Mouse (Mus musculus): Measurements from ENCODE around the gene Erbin. TPM values are rescaled to one million over a fixed set of nuclear protein-coding genes. Genes with fewer than 3 reads are reported as not detected.

Gene Erbin
- polyA plus RNA-seq, 1 experiment from 2014 or later, result 7.1 TPM

GRCm38 (mm10) chr13:103847614-103848013 is 72.7 kb downstream of the Erbin start:
- Histone ChIP-seq H3K4me2 (no peak overlapping the region), H3K27ac (replicated peaks) (no peak overlapping the region), H3K4me1 (replicated peaks) (no peaks in the 10 kb centered on the region), H3K4me3 (no peak overlapping the region), H3K9ac (no peak overlapping the region), H3K9me3 (no peaks in the 10 kb centered on the region), H3K27me3 (no peaks in the 10 kb centered on the region), H3K36me3 (peaks cover 7% of the 10 kb centered on the region; the same call in 1 of the 2 replicates)
- no peak for ATAC-seq (ENCODE audit: low FRiP score, low read depth)
- 94% methylated on average over 2 of the region's 2 CpGs for WGBS

GRCm38 (mm10) chr13:103841287-103842201 is 78.8 kb downstream of the Erbin start:
- peaks cover 42% of the 10 kb centered on the region for H3K36me3 ChIP-seq

DNA sequence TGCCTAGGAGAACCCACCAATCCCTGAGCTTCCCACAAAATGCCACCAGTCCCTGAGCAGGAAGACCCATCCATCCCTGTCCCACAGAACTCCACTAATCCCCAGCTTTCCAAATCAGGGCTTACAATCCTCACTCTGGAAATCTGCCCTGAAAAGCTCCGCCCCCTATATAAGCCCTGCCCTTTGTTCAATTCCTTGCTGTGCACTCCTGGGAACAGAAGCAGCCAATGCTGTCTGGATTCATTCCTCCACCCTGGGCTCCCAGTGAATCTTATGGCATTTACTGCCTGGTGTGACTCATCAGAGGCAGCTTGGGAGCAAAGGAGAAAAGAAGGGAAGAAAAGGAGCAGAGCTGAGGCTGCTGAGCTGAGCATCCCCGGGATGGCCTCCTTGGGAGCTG is 81.7 kb downstream of the Erbin start:
- H3K4me1 ChIP-seq (replicated peaks), result no peaks in the 10 kb centered on the region
- no peak for ATAC-seq (ENCODE audit: low FRiP score, low read depth)
- H3K9me3 ChIP-seq, result no peaks in the 10 kb centered on the region
- H3K27ac ChIP-seq (replicated peaks), result no peak overlapping the region
- no peak overlapping the region for H3K9ac ChIP-seq
- no peaks in the 10 kb centered on the region for H3K27me3 ChIP-seq
- H3K36me3 ChIP-seq, result peaks cover 47% of the 10 kb centered on the region
- no peak overlapping the region for H3K4me2 ChIP-seq
- no peak overlapping the region for H3K4me3 ChIP-seq
- WGBS, result 87% methylated on average over 2 of the region's 2 CpGs

More at GRCm38 (mm10) chr13:103841287-103842201, 78.8 kb downstream of the Erbin start:
- H3K27ac ChIP-seq (replicated peaks), result no peak overlapping the region
- ATAC-seq (ENCODE audit: low FRiP score, low read depth), result no peak
- H3K27me3 ChIP-seq, result no peaks in the 10 kb centered on the region
- WGBS, result 95% methylated on average over 5 of the region's 5 CpGs
- H3K9ac ChIP-seq, result no peak overlapping the region
- H3K4me2 ChIP-seq, result no peak overlapping the region
- no peak overlapping the region for H3K4me3 ChIP-seq
- H3K4me1 ChIP-seq (replicated peaks), result no peaks in the 10 kb centered on the region
- no peaks in the 10 kb centered on the region for H3K9me3 ChIP-seq

- WGBS, result 91% methylated on average over 2 of the region's 2 CpGs
- Histone ChIP-seq H3K4me2 (no peak overlapping the region), H3K9me3 (no peaks in the 10 kb centered on the region), H3K9ac (no peak overlapping the region), H3K36me3 (peaks cover 15% of the 10 kb centered on the region), H3K27me3 (no peaks in the 10 kb centered on the region), H3K4me1 (replicated peaks) (no peaks in the 10 kb centered on the region), H3K4me3 (no peak overlapping the region), H3K27ac (replicated peaks) (no peak overlapping the region)
- ATAC-seq (ENCODE audit: low FRiP score, low read depth), result no peak
Measured at GRCm38 (mm10) chr13:103829623-103830135, 90.6 kb downstream of the Erbin start.

DNA sequence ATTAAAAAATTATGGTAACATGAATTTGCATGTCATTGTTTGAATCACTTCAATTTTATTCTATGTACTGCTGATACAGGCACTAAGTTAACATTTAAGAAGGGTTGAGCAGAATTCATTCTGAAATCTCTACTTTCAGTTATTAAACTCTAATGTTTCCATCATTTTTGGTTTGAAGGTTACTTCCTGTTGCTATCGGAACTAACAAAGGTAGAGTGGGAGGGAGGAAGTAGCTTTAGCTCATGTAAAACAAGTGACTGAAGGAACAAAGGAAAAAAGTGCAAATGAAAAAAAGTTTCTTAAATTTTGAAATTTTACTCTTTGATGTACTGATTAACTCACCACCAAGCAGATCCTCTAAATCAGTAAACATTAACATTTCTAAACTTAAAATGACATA is 98.0 kb downstream of the Erbin start:
- Histone ChIP-seq H3K27ac (replicated peaks) (no peak overlapping the region), H3K4me1 (replicated peaks) (no peaks in the 10 kb centered on the region), H3K4me3 (no peak overlapping the region), H3K9me3 (no peaks in the 10 kb centered on the region), H3K36me3 (peaks cover 15% of the 10 kb centered on the region), H3K4me2 (no peak overlapping the region), H3K27me3 (no peaks in the 10 kb centered on the region), H3K9ac (no peak overlapping the region)
- 100% methylated on average over 1 of the region's 1 CpGs for WGBS
- ATAC-seq (ENCODE audit: low FRiP score, low read depth), result no peak

DNA sequence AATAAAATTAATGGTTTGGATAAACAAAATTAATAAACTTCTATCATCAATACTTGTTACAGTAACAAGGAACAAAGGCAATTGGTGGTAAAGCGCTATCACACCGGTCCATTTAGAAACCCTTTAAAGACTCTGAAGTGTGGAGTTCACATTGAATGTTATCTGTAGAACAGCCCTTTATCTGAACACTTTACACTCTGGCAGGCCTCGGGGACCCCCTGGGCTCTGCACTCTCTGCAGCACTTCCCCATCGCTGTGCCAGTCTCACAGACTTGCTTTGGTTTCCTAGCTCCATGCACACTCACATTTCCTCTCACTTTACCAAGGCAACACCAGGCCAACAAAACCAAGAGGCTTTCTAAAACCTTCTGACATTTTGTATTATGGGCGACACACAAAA is 100.9 kb downstream of the Erbin start:
- Histone ChIP-seq H3K9ac (no peak overlapping the region), H3K4me1 (replicated peaks) (no peaks in the 10 kb centered on the region), H3K27me3 (no peaks in the 10 kb centered on the region), H3K4me3 (no peak overlapping the region), H3K36me3 (peaks cover 15% of the 10 kb centered on the region), H3K27ac (replicated peaks) (no peak overlapping the region), H3K9me3 (no peaks in the 10 kb centered on the region), H3K4me2 (no peak overlapping the region)
- no peak for ATAC-seq (ENCODE audit: low FRiP score, low read depth)
- 82% methylated on average over 5 of the region's 5 CpGs for WGBS

DNA sequence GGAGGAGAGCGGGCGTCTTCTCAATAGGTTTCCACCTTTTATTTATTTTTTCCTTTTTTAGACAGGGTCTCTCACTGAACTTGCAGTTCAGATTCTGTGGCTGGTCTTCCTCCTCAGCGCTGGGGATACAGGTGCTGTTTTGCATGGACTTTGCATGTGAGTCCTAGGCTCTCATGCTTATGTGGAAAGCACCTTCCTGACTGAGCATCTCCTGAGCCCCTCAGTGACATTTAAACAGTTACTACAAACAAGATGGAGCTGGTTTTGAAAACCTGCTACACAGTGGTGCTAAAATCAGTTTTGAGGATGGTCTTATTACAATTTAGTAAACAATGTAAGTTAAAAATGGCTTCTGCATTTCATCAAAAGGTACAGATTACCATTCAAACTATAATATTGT is 102.4 kb downstream of the Erbin start:
- 88% methylated on average over 3 of the region's 3 CpGs for WGBS
- Histone ChIP-seq H3K36me3 (peaks cover 11% of the 10 kb centered on the region), H3K4me3 (no peak overlapping the region), H3K27me3 (no peaks in the 10 kb centered on the region), H3K27ac (replicated peaks) (no peak overlapping the region), H3K4me1 (replicated peaks) (no peaks in the 10 kb centered on the region), H3K4me2 (no peak overlapping the region), H3K9me3 (no peaks in the 10 kb centered on the region), H3K9ac (no peak overlapping the region)
- ATAC-seq (ENCODE audit: low FRiP score, low read depth), result no peak

DNA sequence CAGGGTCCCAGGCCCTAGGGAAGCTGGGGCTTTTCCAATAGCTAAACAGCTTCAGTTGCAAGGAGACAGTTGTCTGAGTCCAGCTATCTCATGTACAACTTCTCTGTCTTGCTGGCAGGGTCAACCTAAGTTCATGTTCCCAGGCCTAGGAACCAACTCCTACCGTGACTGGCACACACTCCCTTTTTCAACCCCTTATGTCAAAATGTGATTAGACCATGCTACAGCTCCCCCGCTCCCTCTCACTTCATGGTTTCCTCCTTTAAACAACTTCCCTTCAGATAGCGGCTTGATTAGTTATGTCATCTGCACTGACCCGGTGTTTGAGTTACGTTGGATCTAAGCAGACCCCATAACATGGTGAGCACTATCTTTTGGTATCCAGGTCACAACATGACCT is 112.8 kb downstream of the Erbin start:
- Histone ChIP-seq H3K4me1 (replicated peaks) (peaks cover 8% of the 10 kb centered on the region; the same call in 1 of the 2 replicates), H3K4me2 (no peak overlapping the region), H3K4me3 (no peak overlapping the region), H3K36me3 (no peaks in the 10 kb centered on the region), H3K9me3 (no peaks in the 10 kb centered on the region), H3K27ac (replicated peaks) (no peak overlapping the region), H3K9ac (no peak overlapping the region), H3K27me3 (no peaks in the 10 kb centered on the region)
- ATAC-seq (ENCODE audit: low FRiP score, low read depth), result no peak
- 83% methylated on average over 5 of the region's 5 CpGs for WGBS

- H3K27ac ChIP-seq (replicated peaks), result peak overlapping the region; percentile 48
- no peak overlapping the region for H3K4me3 ChIP-seq
- no peak overlapping the region for H3K4me2 ChIP-seq
- H3K36me3 ChIP-seq, result no peaks in the 10 kb centered on the region
- H3K27me3 ChIP-seq, result no peaks in the 10 kb centered on the region
- H3K4me1 ChIP-seq (replicated peaks), result peaks cover 8% of the 10 kb centered on the region; the same call in 1 of the 2 replicates
- ATAC-seq (ENCODE audit: low FRiP score, low read depth), result peak; percentile 84
- no peaks in the 10 kb centered on the region for H3K9me3 ChIP-seq
- WGBS, result 18% methylated on average over 6 of the region's 6 CpGs
- H3K9ac ChIP-seq, result no peak overlapping the region
Measured at GRCm38 (mm10) chr13:103806210-103806851, 114.0 kb downstream of the Erbin start.

GRCm38 (mm10) chr13:103803721-103804120 is 116.6 kb downstream of the Erbin start:
- 75% methylated on average over 5 of the region's 5 CpGs for WGBS
- Histone ChIP-seq H3K27me3 (no peaks in the 10 kb centered on the region), H3K36me3 (no peaks in the 10 kb centered on the region), H3K9ac (no peak overlapping the region), H3K27ac (replicated peaks) (no peak overlapping the region), H3K4me3 (no peak overlapping the region), H3K4me1 (replicated peaks) (peaks cover 8% of the 10 kb centered on the region; the same call in 1 of the 2 replicates), H3K9me3 (no peaks in the 10 kb centered on the region), H3K4me2 (no peak overlapping the region)
- ATAC-seq (ENCODE audit: low FRiP score, low read depth), result no peak

DNA sequence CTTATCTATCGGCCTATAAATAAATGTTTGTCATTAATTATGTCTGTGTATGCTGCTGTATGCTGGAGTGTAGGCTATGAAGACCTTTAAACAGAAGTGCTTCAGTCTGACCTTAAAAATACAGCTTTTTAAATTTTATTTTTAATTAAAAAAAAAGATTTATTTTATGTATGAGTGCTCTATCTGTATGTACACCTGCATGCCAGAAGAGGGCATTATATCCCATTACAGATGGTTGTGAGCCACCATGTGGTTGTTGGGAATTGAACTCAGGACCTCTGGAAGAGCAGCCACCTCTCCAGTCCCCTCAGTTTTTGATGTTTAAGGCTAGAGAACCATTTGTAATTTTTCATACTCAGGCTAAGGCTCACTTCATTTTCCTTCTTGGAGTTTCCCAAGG is 119.3 kb downstream of the Erbin start:
- H3K4me2 ChIP-seq, result no peak overlapping the region
- H3K4me1 ChIP-seq (replicated peaks), result no peaks in the 10 kb centered on the region; the same call in 1 of the 2 replicates
- H3K36me3 ChIP-seq, result no peaks in the 10 kb centered on the region
- no peak overlapping the region for H3K9ac ChIP-seq
- no peak overlapping the region for H3K27ac ChIP-seq (replicated peaks)
- H3K9me3 ChIP-seq, result no peaks in the 10 kb centered on the region
- 98% methylated on average over 1 of the region's 1 CpGs for WGBS
- no peak overlapping the region for H3K4me3 ChIP-seq
- H3K27me3 ChIP-seq, result no peaks in the 10 kb centered on the region
- ATAC-seq (ENCODE audit: low FRiP score, low read depth), result no peak
